Mouse (Mus musculus) limb, embryonic 13.5 days (tissue): ENCODE results near the gene Pxn. TPM values are rescaled to one million over a fixed set of nuclear protein-coding genes. Genes with fewer than 3 reads are reported as not detected.
"Not testable (repeated sequence)": the region's sequence is repeated elsewhere in the genome, so short reads cannot be mapped to it uniquely, and the experiment has no call there.

Experiments used
- ATAC-seq: fragments of 200-750 bp; cut with Nextera tagmentation; 2 replicates; pipeline ENCODE4 v1.8.0; 2017; ENCODE audit warnings: low read depth, moderate number of reproducible peaks, moderate TSS enrichment; ENCODE audit not compliant: low FRiP score
- H3K27ac ChIP-seq: fragments of 300-500 bp; sonication (generic); 2 replicates; pipeline ENCODE4 v1.5.1; 2015; ENCODE audit warnings: inconsistent platforms, mild to moderate bottlenecking, moderate library complexity
- H3K27me3 ChIP-seq: fragments of 300-500 bp; sonication (generic); 2 replicates; pipeline ENCODE4 v1.6.1; 2015; ENCODE audit warnings: mild to moderate bottlenecking, inconsistent platforms
- H3K36me3 ChIP-seq: fragments of 300-500 bp; sonication (generic); 2 replicates; pipeline ENCODE4 v1.6.1; 2015; ENCODE audit warnings: inconsistent platforms, mild to moderate bottlenecking, moderate library complexity
- H3K4me1 ChIP-seq: fragments of 300-500 bp; sonication (generic); 2 replicates; pipeline ENCODE4 v1.6.1; 2015; ENCODE audit warnings: inconsistent platforms
- H3K4me2 ChIP-seq: fragments of 300-500 bp; sonication (generic); replicated peaks from 2 replicates; pipeline ENCODE4 v1.6.1; 2015; ENCODE audit warnings: inconsistent platforms, mild to moderate bottlenecking, moderate library complexity
- H3K4me3 ChIP-seq: fragments of 300-500 bp; sonication (generic); 2 replicates; pipeline ENCODE4 v1.5.1; 2015; ENCODE audit warnings: moderate library complexity, mild to moderate bottlenecking, inconsistent platforms
- H3K9ac ChIP-seq: fragments of 300-500 bp; sonication (generic); 2 replicates; pipeline ENCODE4 v1.6.1; 2015; ENCODE audit warnings: mild to moderate bottlenecking, inconsistent platforms
- H3K9me3 ChIP-seq: fragments of 300-500 bp; sonication (generic); 2 replicates; pipeline ENCODE4 v1.6.1; 2016; ENCODE audit warnings: inconsistent platforms
- WGBS: fragments of 180-500 bp; shearing (Covaris S2); methylation state at CpG from one replicate; pipeline ENCODE4 v1.1.7; 2015; 5-methylcytosine and 5-hydroxymethylcytosine counted together
- polyA plus RNA-seq: library from polyadenylated mRNA; unstranded; fragments of >200 nt; fragmentation: Nextera tagmentation; extraction: Ambion mirVana; gene quantifications from 2 replicates; pipeline ENCODE4 v1.2.1, GENCODE M21; 2015

The Pxn gene
- polyA plus RNA-seq, 1 experiment from 2014 or later, result 54.0 TPM

GRCm38 (mm10) chr5:115564737-115565393, 58.4 kb downstream of the Pxn start, which contains the start of gene Gcn1l1:
TSS of gene Gcn1l1 (plus strand) at chr5:115565254.
- Histone ChIP-seq H3K27ac (peak within 1 kb of the TSS; percentile 69), H3K9me3 (no peaks in the 10 kb centered on the region), H3K4me1 (peaks cover 57% of the 10 kb centered on the region), H3K4me3 (peak within 1 kb of the TSS; percentile 98), H3K4me2 (peak within 1 kb of the TSS; percentile 87), H3K27me3 (no peaks in the 10 kb centered on the region), H3K9ac (peak within 1 kb of the TSS; percentile 94), H3K36me3 (peaks cover 44% of the 10 kb centered on the region)
- 2% methylated on average over 52 of the region's 55 CpGs for WGBS
- ATAC-seq, result peak; percentile 91

- Histone ChIP-seq H3K27me3 (no peaks in the 10 kb centered on the region), H3K36me3 (peaks cover 43% of the 10 kb centered on the region), H3K4me3 (peak overlapping the region; percentile 98), H3K9ac (peak overlapping the region; percentile 94), H3K9me3 (no peaks in the 10 kb centered on the region), H3K4me2 (peak overlapping the region; percentile 87), H3K27ac (peak overlapping the region; percentile 69; the same call in 1 of the 2 replicates), H3K4me1 (peaks cover 54% of the 10 kb centered on the region)
- WGBS, result under 1% methylated on average over 45 of the region's 46 CpGs
- ATAC-seq, result peak; percentile 19; the same call in 1 of the 2 replicates
Measured at GRCm38 (mm10) chr5:115565403-115565802, 58.9 kb downstream of the Pxn start.

- H3K4me1 ChIP-seq, result peaks cover 37% of the 10 kb centered on the region
- 0 out of 2 replicates have a peak overlapping the region, but pooled peaks have one; percentile 13 for H3K9ac ChIP-seq
- no peak overlapping the region for H3K4me3 ChIP-seq
- ATAC-seq, result no peak
- WGBS, result 68% methylated on average over 10 of the region's 10 CpGs
- H3K4me2 ChIP-seq, result no peak overlapping the region
- H3K9me3 ChIP-seq, result no peaks in the 10 kb centered on the region
- H3K36me3 ChIP-seq, result peaks cover 36% of the 10 kb centered on the region
- no peaks in the 10 kb centered on the region for H3K27me3 ChIP-seq
- H3K27ac ChIP-seq, result no peak overlapping the region
Measured at GRCm38 (mm10) chr5:115568681-115569080, 62.2 kb downstream of the Pxn start.

- no peak overlapping the region for H3K27ac ChIP-seq
- 75% methylated on average over 11 of the region's 11 CpGs for WGBS
Measured at GRCm38 (mm10) chr5:115569308-115569707, 62.8 kb downstream of the Pxn start.

GRCm38 (mm10) chr5:115569721-115570120, 63.2 kb downstream of the Pxn start:
- WGBS, result 84% methylated on average over 4 of the region's 4 CpGs
- Histone ChIP-seq H3K36me3 (peaks cover 40% of the 10 kb centered on the region), H3K9me3 (no peaks in the 10 kb centered on the region), H3K27me3 (no peaks in the 10 kb centered on the region), H3K9ac (peak overlapping the region; percentile 31; the same call in 1 of the 2 replicates), H3K4me2 (no peak overlapping the region), H3K27ac (no peak overlapping the region), H3K4me1 (peaks cover 29% of the 10 kb centered on the region), H3K4me3 (no peak overlapping the region)
- ATAC-seq, result no peak

More at GRCm38 (mm10) chr5:115569308-115569707, 62.8 kb downstream of the Pxn start:
- H3K4me1 ChIP-seq, result peaks cover 33% of the 10 kb centered on the region
- peaks cover 36% of the 10 kb centered on the region for H3K36me3 ChIP-seq
- H3K27me3 ChIP-seq, result no peaks in the 10 kb centered on the region
- no peak overlapping the region for H3K4me2 ChIP-seq
- peak overlapping the region; percentile 31; the same call in 1 of the 2 replicates for H3K9ac ChIP-seq
- ATAC-seq, result no peak
- no peak overlapping the region for H3K4me3 ChIP-seq
- no peaks in the 10 kb centered on the region for H3K9me3 ChIP-seq

GRCm38 (mm10) chr5:115571086-115571485, 64.6 kb downstream of the Pxn start:
- Histone ChIP-seq H3K9me3 (no peaks in the 10 kb centered on the region), H3K27ac (no peak overlapping the region), H3K4me2 (no peak overlapping the region), H3K27me3 (no peaks in the 10 kb centered on the region), H3K4me3 (no peak overlapping the region), H3K4me1 (peaks cover 22% of the 10 kb centered on the region), H3K9ac (no peak overlapping the region), H3K36me3 (peaks cover 53% of the 10 kb centered on the region)
- 96% methylated on average over 7 of the region's 7 CpGs for WGBS
- no peak for ATAC-seq

GRCm38 (mm10) chr5:115572679-115573535, 66.4 kb downstream of the Pxn start:
- peak; percentile 41; the same call in 1 of the 2 replicates for ATAC-seq
- Histone ChIP-seq H3K4me2 (no peak overlapping the region), H3K4me3 (no peak overlapping the region), H3K36me3 (peaks cover 70% of the 10 kb centered on the region), H3K4me1 (peaks cover 14% of the 10 kb centered on the region), H3K27me3 (no peaks in the 10 kb centered on the region), H3K9me3 (no peaks in the 10 kb centered on the region), H3K9ac (0 out of 2 replicates have a peak overlapping the region, but pooled peaks have one; percentile 25), H3K27ac (peak overlapping the region; percentile 65; the same call in 1 of the 2 replicates)
- 64% methylated on average over 17 of the region's 17 CpGs for WGBS

GRCm38 (mm10) chr5:115574992-115575391, 68.5 kb downstream of the Pxn start:
- Histone ChIP-seq H3K27ac (no peak overlapping the region), H3K4me3 (no peak overlapping the region)
- no peak for ATAC-seq

GRCm38 (mm10) chr5:115577686-115578085, 71.2 kb downstream of the Pxn start:
- not testable (repeated sequence) for H3K4me1 ChIP-seq, H3K4me2 ChIP-seq, H3K9ac ChIP-seq, H3K4me3 ChIP-seq, H3K27me3 ChIP-seq, H3K27ac ChIP-seq, ATAC-seq, H3K9me3 ChIP-seq
- peaks cover 96% of the 10 kb centered on the region for H3K36me3 ChIP-seq
- 93% methylated on average over 4 of the region's 4 CpGs for WGBS

More at GRCm38 (mm10) chr5:115574992-115575391, 68.5 kb downstream of the Pxn start:
- WGBS, result 92% methylated on average over 8 of the region's 8 CpGs
- Histone ChIP-seq H3K4me1 (peaks cover 3% of the 10 kb centered on the region; the same call in 1 of the 2 replicates), H3K27me3 (no peaks in the 10 kb centered on the region), H3K36me3 (peaks cover 86% of the 10 kb centered on the region), H3K9ac (no peak overlapping the region), H3K4me2 (no peak overlapping the region), H3K9me3 (no peaks in the 10 kb centered on the region)

GRCm38 (mm10) chr5:115578922-115579321, 72.4 kb downstream of the Pxn start:
- Histone ChIP-seq H3K36me3 (peaks cover 98% of the 10 kb centered on the region), H3K9ac (no peak overlapping the region), H3K4me3 (no peak overlapping the region), H3K9me3 (peaks cover 10% of the 10 kb centered on the region), H3K4me1 (no peaks in the 10 kb centered on the region), H3K27me3 (no peaks in the 10 kb centered on the region), H3K4me2 (no peak overlapping the region), H3K27ac (no peak overlapping the region)
- no peak for ATAC-seq
- WGBS, result 95% methylated on average over 14 of the region's 14 CpGs

- Histone ChIP-seq H3K27ac (no peak overlapping the region), H3K9me3 (peaks cover 10% of the 10 kb centered on the region), H3K27me3 (no peaks in the 10 kb centered on the region), H3K36me3 (peaks cover 98% of the 10 kb centered on the region), H3K4me3 (no peak overlapping the region), H3K9ac (no peak overlapping the region), H3K4me2 (no peak overlapping the region), H3K4me1 (no peaks in the 10 kb centered on the region)
- ATAC-seq, result no peak
- 94% methylated on average over 5 of the region's 5 CpGs for WGBS
Measured at GRCm38 (mm10) chr5:115579363-115579762, 72.9 kb downstream of the Pxn start.
